Mouse (Mus musculus): Measurements from ENCODE around the gene Spata45. TPM values are rescaled to one million over a fixed set of nuclear protein-coding genes. Genes with fewer than 3 reads are reported as not detected.

Spata45 gene
- polyA plus RNA-seq, 1 experiment from 2014 or later: not detected

GRCm38 (mm10) chr1:191070259-191070658, 33.8 kb downstream of the Spata45 start:
- no peak overlapping the region for H3K27ac ChIP-seq
- no peaks in the 10 kb centered on the region for H3K4me1 ChIP-seq
- no peaks in the 10 kb centered on the region for H3K27me3 ChIP-seq (replicated peaks)
- no peak overlapping the region for H3K4me3 ChIP-seq (replicated peaks)
- no peak for ATAC-seq (ENCODE audit: insufficient read depth, low FRiP score, low read depth)
- no peaks in the 10 kb centered on the region for H3K9me3 ChIP-seq
- H3K9ac ChIP-seq: no peak overlapping the region
- H3K4me2 ChIP-seq: no peak overlapping the region
- H3K36me3 ChIP-seq: peaks cover 48% of the 10 kb centered on the region
- 89% methylated on average over 4 of the region's 4 CpGs for WGBS

- no peak overlapping the region for H3K27ac ChIP-seq
- H3K4me2 ChIP-seq: no peak overlapping the region
- ATAC-seq (ENCODE audit: insufficient read depth, low FRiP score, low read depth): no peak
Observed at GRCm38 (mm10) chr1:191071613-191072012, 35.2 kb downstream of the Spata45 start.

GRCm38 (mm10) chr1:191072329-191072913, 36.0 kb downstream of the Spata45 start:
- Histone ChIP-seq H3K4me2 (no peak overlapping the region), H3K36me3 (peaks cover 44% of the 10 kb centered on the region)
- ATAC-seq (ENCODE audit: insufficient read depth, low FRiP score, low read depth): no peak

More at GRCm38 (mm10) chr1:191071613-191072012, 35.2 kb downstream of the Spata45 start:
- no peaks in the 10 kb centered on the region for H3K4me1 ChIP-seq
- peaks cover 39% of the 10 kb centered on the region for H3K36me3 ChIP-seq
- H3K27me3 ChIP-seq (replicated peaks): no peaks in the 10 kb centered on the region
- 84% methylated on average over 6 of the region's 6 CpGs for WGBS
- no peak overlapping the region for H3K4me3 ChIP-seq (replicated peaks)
- H3K9ac ChIP-seq: no peak overlapping the region
- no peaks in the 10 kb centered on the region for H3K9me3 ChIP-seq

GRCm38 (mm10) chr1:191073001-191073400, 36.6 kb downstream of the Spata45 start:
- no peaks in the 10 kb centered on the region for H3K4me1 ChIP-seq
- no peak overlapping the region for H3K9ac ChIP-seq
- WGBS: 67% methylated on average over 6 of the region's 6 CpGs
- no peaks in the 10 kb centered on the region for H3K27me3 ChIP-seq (replicated peaks)
- peak overlapping the region; percentile 31; the same call in 1 of the 2 replicates for H3K27ac ChIP-seq
- H3K4me3 ChIP-seq (replicated peaks): no peak overlapping the region
- no peak; the same call in 1 of the 2 replicates for ATAC-seq (ENCODE audit: insufficient read depth, low FRiP score, low read depth)
- no peak overlapping the region for H3K4me2 ChIP-seq
- no peaks in the 10 kb centered on the region for H3K9me3 ChIP-seq
- peaks cover 50% of the 10 kb centered on the region for H3K36me3 ChIP-seq

More at GRCm38 (mm10) chr1:191072329-191072913, 36.0 kb downstream of the Spata45 start:
- Histone ChIP-seq H3K9ac (no peak overlapping the region), H3K27me3 (replicated peaks) (no peaks in the 10 kb centered on the region), H3K27ac (peak overlapping the region; percentile 31; the same call in 1 of the 2 replicates), H3K4me3 (replicated peaks) (no peak overlapping the region), H3K4me1 (no peaks in the 10 kb centered on the region), H3K9me3 (no peaks in the 10 kb centered on the region)
- WGBS: 90% methylated on average over 16 of the region's 16 CpGs

DNA sequence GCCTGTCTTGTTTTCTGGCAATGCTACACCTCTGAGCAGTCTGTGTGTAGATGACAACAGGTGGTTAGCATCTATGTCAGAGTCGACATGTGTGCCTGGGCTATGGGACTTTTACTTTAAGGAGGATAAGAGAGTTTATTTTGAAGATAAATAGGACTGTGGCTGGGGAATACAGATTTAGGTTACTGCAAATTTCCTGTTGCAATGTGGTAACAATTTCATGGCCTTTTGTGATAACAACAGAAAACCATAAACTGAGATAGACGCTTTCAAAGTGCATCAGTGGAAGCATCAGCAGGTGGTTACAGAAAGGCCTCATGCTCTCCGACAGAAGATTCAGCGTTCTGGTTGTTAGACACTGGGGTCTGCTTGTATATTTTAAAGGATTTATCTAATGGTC, 37.0 kb downstream of the Spata45 start:
- Histone ChIP-seq H3K9ac (no peak overlapping the region), H3K36me3 (peaks cover 54% of the 10 kb centered on the region), H3K4me1 (no peaks in the 10 kb centered on the region), H3K4me2 (no peak overlapping the region), H3K27me3 (replicated peaks) (no peaks in the 10 kb centered on the region), H3K9me3 (no peaks in the 10 kb centered on the region), H3K4me3 (replicated peaks) (no peak overlapping the region), H3K27ac (no peak overlapping the region; the same call in 1 of the 2 replicates)
- ATAC-seq (ENCODE audit: insufficient read depth, low FRiP score, low read depth): no peak
- 72% methylated on average over 4 of the region's 4 CpGs for WGBS

DNA sequence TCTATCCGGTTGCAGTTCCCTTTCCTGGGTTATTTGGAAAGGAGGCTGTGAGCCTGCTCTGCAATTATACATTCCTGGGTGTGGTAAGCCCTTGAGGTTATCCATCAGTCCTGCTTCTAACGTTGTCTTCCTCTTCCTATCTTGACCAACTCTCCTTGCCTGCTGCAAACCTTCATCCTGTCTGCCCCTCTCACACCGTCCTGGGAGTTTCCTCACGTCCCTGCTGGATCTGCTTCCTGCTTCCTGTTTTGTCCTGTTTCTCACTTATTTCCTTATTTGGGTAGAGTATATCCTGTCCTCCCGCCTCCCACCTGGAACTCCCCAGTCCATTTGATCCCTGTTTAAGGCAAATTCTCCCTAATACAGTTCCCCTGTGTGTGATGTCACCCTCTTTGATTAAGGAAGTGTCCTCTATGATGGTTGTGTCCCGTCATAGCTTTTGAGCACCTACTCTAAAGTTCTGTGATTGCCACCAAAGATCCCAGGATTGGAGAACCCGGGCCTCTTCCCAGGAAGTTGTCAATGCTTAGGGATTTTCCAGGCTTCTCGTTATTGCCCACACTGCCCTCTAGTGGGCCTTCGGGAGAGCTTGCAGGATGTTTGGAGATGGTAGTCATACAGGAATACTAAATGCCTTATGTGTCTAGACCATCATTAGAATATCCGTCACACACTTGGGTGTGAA, 38.9 kb downstream of the Spata45 start:
- H3K27me3 ChIP-seq (replicated peaks): no peaks in the 10 kb centered on the region
- ATAC-seq (ENCODE audit: insufficient read depth, low FRiP score, low read depth): no peak
- no peak overlapping the region for H3K4me3 ChIP-seq (replicated peaks)
- 0 out of 2 replicates have a peak overlapping the region, but pooled peaks have one; percentile 28 for H3K27ac ChIP-seq
- no peak overlapping the region for H3K9ac ChIP-seq
- H3K4me2 ChIP-seq: no peak overlapping the region
- H3K36me3 ChIP-seq: peaks cover 57% of the 10 kb centered on the region
- no peaks in the 10 kb centered on the region for H3K4me1 ChIP-seq
- no peaks in the 10 kb centered on the region for H3K9me3 ChIP-seq
- 49% methylated on average over 10 of the region's 10 CpGs for WGBS

- H3K27me3 ChIP-seq (replicated peaks): no peaks in the 10 kb centered on the region
- peaks cover 33% of the 10 kb centered on the region for H3K36me3 ChIP-seq
- no peak overlapping the region for H3K4me3 ChIP-seq (replicated peaks)
- ATAC-seq (ENCODE audit: insufficient read depth, low FRiP score, low read depth): no peak
- H3K9me3 ChIP-seq: no peaks in the 10 kb centered on the region
- 79% methylated on average over 8 of the region's 8 CpGs for WGBS
- no peak overlapping the region for H3K27ac ChIP-seq
- H3K9ac ChIP-seq: no peak overlapping the region
- no peak overlapping the region for H3K4me2 ChIP-seq
- H3K4me1 ChIP-seq: no peaks in the 10 kb centered on the region
Observed at GRCm38 (mm10) chr1:191083230-191083629, 46.8 kb downstream of the Spata45 start.

DNA sequence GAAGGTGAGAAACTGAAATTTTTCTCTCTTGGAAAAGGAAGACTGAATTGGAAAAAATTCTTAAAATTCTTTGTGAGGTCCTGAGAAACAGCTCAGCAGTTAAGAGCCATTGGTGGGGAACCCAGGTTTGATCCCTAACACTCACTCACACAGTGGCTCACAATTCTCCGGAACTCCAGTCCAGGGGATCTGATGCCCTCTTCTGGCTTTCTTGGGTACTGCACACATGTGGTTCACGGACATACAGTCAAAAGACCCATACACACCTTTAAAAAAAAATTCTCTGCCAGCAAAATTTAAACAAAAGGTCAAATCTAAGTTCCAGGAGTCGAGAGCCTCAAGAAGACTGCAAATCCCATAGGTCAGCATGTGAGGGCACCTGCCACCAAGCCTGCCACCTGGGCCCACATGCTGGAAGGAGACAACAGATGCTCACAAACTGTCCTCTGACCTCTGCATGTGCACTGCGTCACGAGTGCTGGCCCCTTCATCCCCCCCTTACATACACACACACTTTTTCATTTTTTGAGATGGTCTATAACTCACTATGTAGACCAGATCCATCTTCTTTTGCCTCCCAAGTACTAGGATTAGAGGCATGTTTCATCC, 48.6 kb downstream of the Spata45 start:
- no peak for ATAC-seq (ENCODE audit: insufficient read depth, low FRiP score, low read depth)
- Histone ChIP-seq H3K9ac (no peak overlapping the region), H3K4me3 (replicated peaks) (no peak overlapping the region), H3K27ac (no peak overlapping the region), H3K4me1 (no peaks in the 10 kb centered on the region), H3K4me2 (no peak overlapping the region), H3K9me3 (no peaks in the 10 kb centered on the region), H3K27me3 (replicated peaks) (no peaks in the 10 kb centered on the region), H3K36me3 (peaks cover 25% of the 10 kb centered on the region)
- 68% methylated on average over 5 of the region's 5 CpGs for WGBS

DNA sequence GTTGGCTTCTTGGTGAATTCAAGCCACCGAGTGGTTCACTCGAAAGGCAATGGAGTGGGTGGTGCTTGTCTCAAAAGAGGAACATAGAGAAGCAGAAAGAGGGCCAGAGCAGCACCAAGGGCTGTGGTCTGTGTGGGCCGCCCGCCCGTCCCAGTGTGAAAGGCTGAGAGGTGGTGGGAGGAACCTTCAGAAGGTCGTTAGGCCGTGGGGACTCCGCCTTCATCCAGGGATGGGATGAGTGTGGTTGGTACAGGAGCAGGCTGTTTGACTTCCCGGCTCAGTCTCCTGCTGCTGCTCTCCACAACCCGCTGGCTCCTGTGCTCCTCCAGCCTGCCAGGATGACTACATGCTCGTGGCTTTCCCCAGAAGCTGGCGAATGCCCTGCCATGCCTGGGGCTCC, 49.2 kb downstream of the Spata45 start:
- no peak for ATAC-seq (ENCODE audit: insufficient read depth, low FRiP score, low read depth)
- Histone ChIP-seq H3K27me3 (replicated peaks) (no peaks in the 10 kb centered on the region), H3K9ac (no peak overlapping the region), H3K36me3 (peaks cover 21% of the 10 kb centered on the region), H3K27ac (no peak overlapping the region), H3K4me3 (replicated peaks) (no peak overlapping the region), H3K9me3 (no peaks in the 10 kb centered on the region), H3K4me1 (no peaks in the 10 kb centered on the region), H3K4me2 (no peak overlapping the region)
- WGBS: 79% methylated on average over 12 of the region's 12 CpGs

GRCm38 (mm10) chr1:191086304-191086878, 50.0 kb downstream of the Spata45 start:
- Histone ChIP-seq H3K9me3 (no peaks in the 10 kb centered on the region), H3K9ac (no peak overlapping the region), H3K27ac (no peak overlapping the region), H3K4me1 (no peaks in the 10 kb centered on the region), H3K36me3 (peaks cover 17% of the 10 kb centered on the region), H3K4me2 (no peak overlapping the region), H3K27me3 (replicated peaks) (no peaks in the 10 kb centered on the region), H3K4me3 (replicated peaks) (no peak overlapping the region)
- WGBS: 82% methylated on average over 7 of the region's 7 CpGs
- no peak for ATAC-seq (ENCODE audit: insufficient read depth, low FRiP score, low read depth)

- Histone ChIP-seq H3K9me3 (no peaks in the 10 kb centered on the region), H3K4me2 (no peak overlapping the region), H3K9ac (no peak overlapping the region), H3K27me3 (replicated peaks) (no peaks in the 10 kb centered on the region), H3K4me3 (replicated peaks) (no peak overlapping the region), H3K27ac (no peak overlapping the region), H3K4me1 (no peaks in the 10 kb centered on the region), H3K36me3 (peaks cover 12% of the 10 kb centered on the region)
- ATAC-seq (ENCODE audit: insufficient read depth, low FRiP score, low read depth): 0 out of 2 replicates have a peak, but pooled peaks have one; percentile 24
- WGBS: 79% methylated on average over 8 of the region's 8 CpGs
Observed at GRCm38 (mm10) chr1:191086960-191087359, 50.5 kb downstream of the Spata45 start.

- 77% methylated on average over 5 of the region's 5 CpGs for WGBS
- no peaks in the 10 kb centered on the region for H3K27me3 ChIP-seq (replicated peaks)
- ATAC-seq (ENCODE audit: insufficient read depth, low FRiP score, low read depth): no peak
- H3K36me3 ChIP-seq: 0 out of 2 replicates have a peak, but pooled peaks cover 7% of the 10 kb centered on the region
- H3K27ac ChIP-seq: no peak overlapping the region
- no peak overlapping the region for H3K9ac ChIP-seq
- no peaks in the 10 kb centered on the region for H3K9me3 ChIP-seq
- H3K4me3 ChIP-seq (replicated peaks): no peak overlapping the region
- H3K4me1 ChIP-seq: no peaks in the 10 kb centered on the region
- no peak overlapping the region for H3K4me2 ChIP-seq
Observed at GRCm38 (mm10) chr1:191087955-191088354, 51.5 kb downstream of the Spata45 start.

All from stomach, embryonic 15.5 days (tissue).